Mouse (Mus musculus): Measurements from ENCODE around the gene 1700012A03Rik.

DNA sequence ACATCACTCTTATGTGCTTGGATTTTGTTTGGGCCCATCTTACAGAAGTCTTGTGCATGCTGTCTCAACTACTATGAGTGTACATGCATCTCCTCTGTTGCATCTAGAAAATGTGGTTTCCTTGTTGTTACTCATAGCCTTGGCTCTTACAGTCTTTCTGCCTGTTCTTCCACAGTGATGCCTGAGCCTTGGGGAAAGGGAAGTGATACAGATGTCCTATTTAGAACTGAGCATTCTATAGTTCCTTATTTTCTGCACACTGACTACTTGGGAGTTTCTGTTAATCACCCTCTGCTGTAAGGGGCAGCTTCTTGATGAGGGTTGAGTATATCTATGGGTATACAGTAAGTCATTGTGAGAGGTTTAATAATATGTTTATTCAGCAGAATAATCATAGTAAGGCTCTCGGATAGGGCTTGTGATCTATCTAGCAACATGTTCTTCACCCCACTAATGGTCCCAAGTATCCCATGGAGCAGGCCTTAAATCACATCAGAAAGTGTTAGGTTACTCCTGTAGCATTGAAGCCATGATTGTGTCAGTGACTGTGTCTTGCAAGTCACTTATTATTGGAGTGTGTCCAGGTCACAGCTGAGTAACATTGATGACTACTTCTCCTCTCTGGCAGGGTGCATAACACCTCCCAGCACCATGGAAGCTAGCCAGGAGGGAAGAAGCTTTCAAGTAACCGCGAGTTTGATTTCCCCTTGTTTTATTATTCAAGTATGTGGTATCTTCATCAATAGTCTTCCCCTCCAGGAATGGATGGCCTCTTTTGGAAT is 21.6 kb upstream of the 1700012A03Rik start:
- no peak for TF ChIP-seq CTCF (IDR thresholded peaks at IDR 0.05; ENCODE audit: borderline replicate concordance, extremely low read depth, insufficient read depth, insufficient read length)
- TF ChIP-seq POLR2A (IDR thresholded peaks at IDR 0.05; ENCODE audit: borderline replicate concordance, extremely low read depth, insufficient read depth, insufficient read length, poor library complexity, severe bottlenecking) = no peak
